15 mouse cellular contexts compared by ENCODE assay signal in genomic region chr8:108043618-108044017, GRCm38 (mm10).
"Had no signal": no experiment of that assay in that cellular context is flagged by ENCODE, and none has a peak within 500 bp of the region (broad histone marks: within the 10 kb centered on the region; RNA-seq: fewer than 3 reads in every experiment).

No protein-coding gene starts in this region.

- H3K4me1 ChIP-seq: kidney, embryonic 15.5 days had no signal

- H3K27me3 ChIP-seq: kidney, embryonic 15.5 days; neural tube, embryonic 15.5 days had no signal

- H3K9ac ChIP-seq: kidney, embryonic 15.5 days; liver, embryonic 14.5 days; neural tube, embryonic 15.5 days had no signal

- H3K4me2 ChIP-seq: kidney, embryonic 15.5 days; neural tube, embryonic 15.5 days had no signal

- H3K36me3 ChIP-seq: kidney, embryonic 15.5 days; neural tube, embryonic 15.5 days had no signal

- H3K4me3 ChIP-seq: kidney, embryonic 15.5 days; myocyte; neural tube, embryonic 15.5 days had no signal

- H3K27ac ChIP-seq: kidney, embryonic 15.5 days; liver, embryonic 14.5 days; neural tube, embryonic 15.5 days had no signal

- H3K9me3 ChIP-seq: kidney, embryonic 15.5 days; neural tube, embryonic 15.5 days had no signal

- ATAC-seq: lung, postnatal 0 days had no signal

- DNase-seq: kidney, adult 2 months; kidney, postnatal 36 days; left cerebral cortex, postnatal 4 days; lung, adult 2 months; lung, postnatal 36 days; midbrain, embryonic 14.5 days; right cerebral cortex, adult 18-20 months; right cerebral cortex, postnatal 25 days; thymus, adult 18-20 months; thymus, postnatal 14 days had no signal
